Mouse (Mus musculus): ENCODE measurements at regions not wholly inside any gene's neighbourhood (a gene's known extent, or its start where the extent isn't known, plus 50 kb on each side); places are given as distances from the start of the nearest gene placed in this dataset.

DNA sequence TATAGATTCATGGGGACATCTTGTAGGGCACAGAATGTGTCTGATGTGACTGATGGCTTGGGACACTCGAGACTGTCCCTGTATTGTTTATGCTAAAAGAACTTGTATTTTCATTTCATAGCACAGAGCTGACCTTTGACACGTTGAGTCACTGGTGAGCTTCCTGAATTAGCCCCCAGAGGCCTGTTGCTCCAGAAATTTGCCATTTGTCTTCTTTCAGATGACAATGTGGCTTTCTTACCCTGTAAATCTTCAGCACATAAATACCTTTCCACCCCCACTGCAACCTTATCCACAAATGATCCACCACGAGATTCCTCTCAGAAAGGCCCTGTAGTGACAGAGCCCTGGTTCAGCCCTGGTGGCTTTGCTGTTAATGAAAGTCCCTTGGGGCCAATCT is 335.5 kb upstream of the Zfp637 start:
- DNase-seq (ENCODE audit: low spot score) = no peak

DNA sequence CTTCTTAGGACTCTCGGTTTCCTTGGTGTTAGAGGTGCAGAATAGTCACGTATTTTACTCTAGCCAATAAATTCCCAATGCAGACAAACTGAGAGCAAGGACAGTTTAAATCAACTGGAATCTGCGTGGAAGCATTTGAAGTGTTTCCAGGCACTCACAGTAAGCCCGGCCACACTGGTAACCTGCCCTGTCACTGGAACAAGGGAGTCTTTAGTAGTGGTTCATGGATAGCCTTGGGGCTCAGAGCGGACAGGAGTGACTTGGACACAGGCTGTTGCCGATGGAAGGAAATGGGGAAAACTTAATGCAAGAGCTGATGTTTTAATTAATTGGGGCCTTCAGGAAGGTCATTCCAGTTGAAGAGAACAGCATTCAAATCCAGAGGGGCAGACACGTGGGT is 334.4 kb upstream of the Zfp637 start:
- no peak for DNase-seq (ENCODE audit: low spot score)

DNA sequence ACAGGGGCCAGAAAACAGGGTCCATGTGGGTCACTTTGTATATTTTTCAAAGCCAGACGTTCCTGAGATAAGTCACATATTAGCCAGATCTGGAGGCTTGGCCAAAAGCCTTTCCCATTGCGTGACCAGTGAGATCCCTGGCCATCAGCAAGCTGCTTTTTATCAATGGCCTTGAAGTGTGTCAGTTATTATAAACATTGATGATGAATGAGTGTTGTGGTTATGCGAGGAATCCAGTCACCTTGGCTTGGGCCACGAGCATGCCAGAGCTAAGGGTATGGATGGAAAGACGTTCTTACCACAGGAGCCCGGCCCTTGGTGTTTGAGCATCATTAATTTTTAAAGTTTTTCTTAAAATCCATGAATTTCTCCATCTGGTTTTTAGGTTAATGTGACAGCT is 332.1 kb upstream of the Zfp637 start:
- no peak for DNase-seq (ENCODE audit: low spot score)

DNA sequence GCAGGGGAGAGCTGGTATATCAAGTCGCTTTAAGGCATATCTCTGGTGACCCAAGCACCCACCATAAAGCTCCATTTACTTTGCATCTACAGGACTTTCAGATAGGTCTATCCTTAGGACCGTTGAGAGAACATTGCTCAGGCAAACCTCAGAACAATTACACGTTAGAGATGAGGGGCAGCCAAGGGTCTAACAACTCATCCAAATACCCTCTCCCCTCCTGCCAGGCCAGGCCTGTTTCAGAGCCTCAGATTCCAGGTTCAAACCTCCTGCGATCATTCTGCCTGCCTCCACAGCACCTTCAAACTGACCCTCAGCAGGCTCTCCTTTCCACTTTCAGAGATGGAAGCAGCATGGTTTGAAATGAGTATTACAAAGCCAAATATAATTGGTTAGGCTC is 331.0 kb upstream of the Zfp637 start:
- DNase-seq (ENCODE audit: low spot score) = no peak

DNA sequence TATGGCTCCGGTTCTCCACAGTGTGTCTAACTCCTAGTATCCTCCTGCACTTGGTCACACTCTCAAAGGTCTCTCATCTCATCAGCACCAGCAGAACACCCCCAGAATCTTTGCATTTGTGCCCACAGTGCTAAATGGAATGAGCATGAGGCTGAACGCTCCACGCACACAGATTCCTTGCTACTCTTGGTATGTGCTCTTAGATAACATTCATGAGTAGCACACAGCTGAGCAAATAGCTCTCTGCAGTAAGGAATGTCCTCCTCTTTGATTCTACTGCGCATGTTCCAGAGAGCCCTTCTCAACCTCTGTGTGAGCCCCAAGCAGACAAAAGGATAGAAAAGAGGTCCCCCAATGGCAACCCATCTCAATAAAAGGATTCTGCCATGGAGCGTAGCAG is 326.1 kb upstream of the Zfp637 start:
- DNase-seq (ENCODE audit: low spot score) = no peak

DNA sequence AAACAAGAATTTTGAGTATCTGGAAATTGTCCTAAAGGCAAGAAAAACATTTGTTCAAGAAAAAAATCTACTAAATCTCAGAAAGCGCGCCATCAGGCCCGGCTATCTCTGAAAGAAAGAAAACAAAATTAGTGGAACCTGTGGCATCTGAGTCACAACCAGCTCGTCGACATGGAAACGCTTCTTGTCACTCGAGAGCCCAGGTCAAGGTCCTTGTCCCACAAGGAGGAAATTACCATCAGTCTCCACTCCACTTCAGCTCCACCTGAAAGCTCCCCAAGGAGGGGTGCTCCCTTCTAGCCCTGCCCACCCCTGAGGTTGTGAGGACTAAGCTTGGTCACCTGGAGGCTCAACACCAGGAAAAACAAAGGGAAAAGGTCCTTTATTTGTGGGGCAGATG is 324.1 kb upstream of the Zfp637 start:
- no peak for DNase-seq (ENCODE audit: low spot score)

DNA sequence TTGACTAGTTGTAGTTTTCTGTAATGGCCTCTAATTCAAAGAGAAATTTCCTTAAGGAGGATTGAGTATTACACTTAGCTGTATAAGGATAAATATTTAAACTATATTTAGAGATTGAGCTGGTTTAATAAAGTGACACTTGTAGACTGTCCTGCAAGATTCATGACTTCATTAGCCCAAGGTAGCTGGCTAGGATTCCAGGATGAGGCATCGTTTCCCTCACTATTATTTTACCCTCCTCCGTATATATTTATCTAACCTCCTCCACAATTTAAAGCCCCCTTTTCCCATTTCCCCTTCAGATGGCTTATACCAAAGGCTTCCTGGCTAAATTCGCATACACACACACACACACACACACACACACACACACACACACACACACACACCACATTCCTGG is 322.0 kb upstream of the Zfp637 start:
- no peak for DNase-seq (ENCODE audit: low spot score)

DNA sequence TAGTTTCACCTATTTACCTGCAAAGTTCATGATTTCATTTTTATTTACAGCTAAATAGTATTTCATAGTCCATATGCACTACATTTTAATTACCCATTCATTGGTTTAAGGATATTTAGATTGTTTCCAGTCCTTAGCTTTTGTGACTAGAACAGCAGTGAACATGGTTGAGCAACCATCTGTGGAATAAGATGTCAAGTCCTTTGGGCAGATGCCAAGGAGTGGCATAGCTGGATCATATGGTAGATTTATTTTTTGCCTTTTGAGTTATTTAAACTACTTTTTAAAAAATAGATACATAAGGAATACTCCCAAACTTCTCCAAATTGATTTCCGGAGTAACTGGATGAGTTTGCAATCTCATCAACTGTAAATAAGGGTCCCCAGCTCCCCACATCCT is 321.5 kb upstream of the Zfp637 start:
- DNase-seq (ENCODE audit: low spot score) = no peak

DNA sequence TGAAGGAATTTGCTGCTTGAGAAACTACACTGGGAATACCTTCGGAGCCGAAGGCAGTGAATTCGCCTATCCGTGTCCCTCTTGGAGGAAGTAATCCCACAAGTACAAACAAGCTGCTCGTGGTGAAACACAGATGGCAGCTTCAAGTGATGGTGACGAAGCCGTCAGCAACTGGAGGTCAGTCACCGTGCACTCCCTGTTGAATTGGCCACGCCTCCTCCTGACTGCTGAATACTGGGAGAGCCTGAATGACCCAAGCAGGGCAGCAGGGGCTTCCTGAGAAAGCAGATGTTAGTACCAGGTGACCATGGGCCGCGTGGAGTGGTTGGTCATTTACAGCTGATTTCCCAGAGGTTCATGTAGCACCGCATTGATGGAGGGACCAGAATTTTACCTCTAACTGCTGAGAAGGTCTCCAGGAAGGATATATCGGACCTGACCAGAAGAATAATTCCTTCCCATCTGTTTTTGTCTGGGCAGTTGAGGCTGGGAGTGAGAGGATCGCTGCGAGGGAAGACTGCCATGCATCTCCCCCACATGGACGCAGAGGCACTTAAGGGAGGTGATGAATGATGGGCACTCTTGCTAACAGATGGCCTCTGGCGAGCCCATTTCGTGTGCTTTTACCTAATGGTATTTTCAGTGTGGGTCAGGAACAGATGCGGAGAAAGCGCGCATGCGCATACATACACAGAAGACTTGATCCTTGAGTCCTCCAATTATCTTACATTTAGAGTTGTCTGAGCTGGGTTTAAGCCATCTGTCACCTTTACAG is 314.6 kb upstream of the Zfp637 start:
- DNase-seq (ENCODE audit: low spot score) = no peak

DNA sequence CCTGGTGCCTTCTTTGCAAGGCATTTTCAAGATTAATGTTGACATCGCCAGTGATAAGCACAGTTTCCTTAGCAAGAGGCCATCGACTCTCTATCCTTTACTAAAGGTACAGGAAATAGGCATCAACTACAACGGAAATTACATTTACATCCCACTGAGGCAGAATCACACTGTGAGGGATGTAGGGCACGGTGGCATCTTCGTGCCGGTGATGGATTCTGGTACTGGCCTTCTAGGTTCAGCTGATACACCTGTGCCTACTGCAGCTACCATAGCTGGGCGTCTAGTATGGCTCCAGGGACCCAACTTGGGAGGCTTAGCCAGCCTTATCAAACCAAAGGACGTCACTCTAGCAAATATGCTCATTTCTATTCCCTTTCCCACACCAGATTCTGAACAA is 313.5 kb upstream of the Zfp637 start:
- no peak for DNase-seq (ENCODE audit: low spot score)

DNA sequence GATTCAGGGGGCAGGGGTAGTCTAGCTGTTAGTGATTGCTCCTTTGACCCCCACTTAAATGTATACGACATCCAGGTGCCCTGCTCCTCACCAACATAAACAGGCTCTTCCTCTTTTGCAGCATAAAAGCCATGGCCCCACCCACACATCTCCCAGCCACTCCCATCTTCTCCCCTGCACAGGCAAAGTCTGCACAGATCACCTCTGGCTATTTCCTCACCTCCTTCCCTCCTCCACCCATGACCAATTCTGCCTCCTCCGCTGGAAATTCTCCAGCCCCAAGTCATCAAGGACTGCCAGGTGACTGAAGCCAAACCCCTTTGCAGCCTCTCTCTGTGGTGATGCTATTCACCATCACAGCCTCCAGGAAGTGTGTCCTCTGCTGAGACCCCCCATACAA is 306.8 kb upstream of the Zfp637 start:
- no peak for DNase-seq (ENCODE audit: low spot score)

DNA sequence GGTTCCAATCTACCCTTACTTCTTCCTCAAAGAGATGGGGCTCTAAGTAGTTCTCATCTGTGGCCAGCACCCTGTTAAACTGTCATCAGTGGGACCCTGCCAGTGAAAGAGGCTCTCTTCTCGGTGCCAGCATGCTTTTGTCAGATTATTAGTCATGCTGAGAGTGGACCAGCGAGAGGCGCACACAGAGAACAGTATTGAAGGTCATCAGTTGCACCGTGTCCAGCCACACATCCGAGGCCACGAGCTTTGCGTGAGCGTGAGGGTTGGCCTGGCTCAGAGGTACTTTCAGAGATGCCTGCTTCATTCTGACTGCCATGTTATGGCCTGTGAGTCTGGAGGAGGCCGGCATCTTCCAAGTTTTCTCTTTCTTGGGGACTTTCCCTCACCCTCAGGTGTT is 306.0 kb upstream of the Zfp637 start:
- no peak for DNase-seq (ENCODE audit: low spot score)

DNA sequence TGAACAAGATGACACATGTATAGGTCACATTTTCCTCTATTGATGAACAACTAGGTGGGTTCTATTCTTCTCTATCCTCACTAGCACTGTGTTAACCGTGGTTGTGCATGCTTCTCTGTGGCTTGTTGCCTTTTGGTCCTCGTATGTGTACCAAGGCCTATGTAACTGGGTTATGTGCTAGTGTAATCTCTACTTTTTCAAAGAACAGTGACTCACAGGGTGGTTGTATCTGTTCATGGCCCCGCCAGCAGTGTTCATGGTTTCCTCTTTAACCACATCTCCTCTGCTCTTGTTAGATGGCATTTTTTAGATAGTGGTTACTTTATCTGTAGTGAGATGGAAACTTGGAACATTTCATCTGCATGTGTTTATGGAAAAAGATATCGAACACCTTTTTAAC is 304.9 kb upstream of the Zfp637 start:
- no peak for DNase-seq (ENCODE audit: low spot score)

DNA sequence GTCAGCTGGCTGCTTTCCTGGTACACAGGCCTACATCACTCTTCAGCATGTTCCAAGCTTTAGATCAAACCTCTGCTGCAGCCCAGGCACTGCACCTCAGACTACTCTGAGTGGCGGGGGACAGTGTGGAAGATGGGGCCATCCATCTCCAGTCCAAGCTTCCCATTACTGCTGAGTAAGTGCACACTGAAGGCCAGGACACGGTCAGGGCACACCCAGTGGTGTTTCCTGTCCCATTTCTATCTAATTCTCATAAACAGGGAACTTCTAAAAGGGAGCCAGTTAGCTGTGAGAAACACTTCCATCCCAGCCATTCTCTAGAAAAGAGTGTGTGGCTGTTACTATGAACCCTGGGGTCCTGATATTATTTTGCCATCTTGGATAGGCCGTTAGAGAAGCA is 298.5 kb upstream of the Zfp637 start:
- DNase-seq (ENCODE audit: low spot score) = no peak

DNA sequence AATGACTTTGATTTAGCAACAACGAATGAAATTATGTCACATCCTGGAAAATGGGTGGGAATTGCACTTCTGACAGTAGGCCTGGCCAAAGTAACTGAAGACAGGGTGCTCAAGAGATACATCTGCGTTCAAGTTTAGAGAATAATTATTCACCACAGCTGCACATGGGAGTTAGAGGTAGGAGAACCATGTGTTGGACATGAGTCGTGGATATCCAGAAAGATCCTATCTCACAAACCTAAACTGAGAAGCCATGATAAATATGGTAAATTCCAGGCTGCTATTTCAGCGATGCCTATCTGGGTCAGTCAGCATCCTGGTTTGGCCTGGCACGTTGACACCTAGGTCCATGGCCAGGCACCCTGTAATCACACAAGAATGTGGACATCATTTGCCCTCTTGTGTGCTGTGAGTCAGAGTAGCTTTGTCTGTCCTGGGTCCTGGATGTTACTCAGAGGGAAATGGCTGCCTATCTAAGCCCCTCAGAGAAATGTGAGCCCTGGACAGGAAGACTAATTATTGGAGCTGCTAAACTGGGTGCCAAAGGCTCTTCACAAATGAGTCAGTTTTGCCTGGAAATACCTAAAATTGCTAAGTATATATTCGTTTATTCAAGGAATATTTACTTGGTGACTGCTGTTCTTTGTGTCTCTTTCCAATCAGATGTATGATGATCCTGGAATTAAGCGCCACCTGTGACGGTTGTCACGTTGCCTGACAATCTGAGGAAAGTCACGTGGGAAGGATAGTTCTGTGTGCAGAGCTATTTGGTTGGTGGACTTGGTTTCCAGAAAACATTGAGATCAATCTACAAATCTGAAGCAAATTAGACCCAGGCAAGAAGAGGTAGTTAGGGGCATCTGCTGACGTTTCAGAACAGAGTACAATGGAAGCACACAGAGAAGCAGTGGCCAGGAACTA is 296.4 kb upstream of the Zfp637 start:
- no peak for DNase-seq (ENCODE audit: low spot score)

DNA sequence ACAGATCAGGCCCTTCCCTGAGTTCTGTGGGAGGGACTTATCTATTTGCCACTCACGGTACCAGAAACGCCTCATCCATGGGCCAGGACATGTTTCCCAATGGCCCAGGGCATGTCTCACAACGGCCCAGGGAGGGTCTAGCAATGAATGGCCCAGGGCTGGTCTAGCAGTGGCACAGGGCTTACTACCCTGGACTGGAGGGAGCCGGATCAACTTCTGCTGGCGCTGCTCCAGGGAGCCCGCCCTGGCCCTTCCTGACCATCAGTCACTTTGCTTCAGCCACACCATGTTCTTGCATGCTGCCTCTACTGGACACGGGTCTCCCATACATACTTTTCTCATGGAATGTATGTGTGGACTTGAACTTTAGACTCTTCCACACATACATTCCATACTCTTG is 290.1 kb upstream of the Zfp637 start:
- DNase-seq (ENCODE audit: low spot score) = no peak

DNA sequence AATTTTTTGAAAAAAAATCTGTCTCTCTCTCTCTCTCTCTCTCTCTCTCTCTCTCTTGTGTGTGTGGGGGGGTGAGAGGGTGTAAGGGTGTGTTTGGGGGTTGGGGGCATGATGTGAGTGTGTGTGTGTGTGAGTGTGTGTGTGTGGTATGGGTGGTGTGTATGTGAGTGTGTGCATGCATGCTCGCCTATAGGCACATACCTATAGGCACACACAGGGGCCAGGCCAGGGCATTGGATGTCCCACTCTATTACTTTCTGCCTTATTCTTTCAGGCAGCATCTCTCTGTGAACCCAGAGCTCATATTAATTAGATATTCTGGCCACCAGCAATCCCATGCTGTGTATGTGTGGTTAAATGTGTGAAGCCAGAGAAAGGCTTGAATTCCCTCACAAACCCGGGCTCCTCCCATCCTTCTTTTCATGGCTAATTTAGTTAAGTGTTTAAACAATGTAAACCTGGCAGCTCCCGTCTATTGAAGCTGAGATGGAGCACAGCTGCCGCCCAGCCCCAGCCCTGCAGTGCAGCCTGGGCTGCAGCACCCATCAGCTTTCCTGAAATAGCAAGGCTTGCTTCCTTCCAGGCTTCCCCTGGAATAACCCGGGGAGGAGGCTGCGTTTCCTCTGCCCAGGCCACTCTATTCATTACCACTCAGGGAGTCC is 288.8 kb upstream of the Zfp637 start:
- DNase-seq (ENCODE audit: low spot score) = no peak

DNA sequence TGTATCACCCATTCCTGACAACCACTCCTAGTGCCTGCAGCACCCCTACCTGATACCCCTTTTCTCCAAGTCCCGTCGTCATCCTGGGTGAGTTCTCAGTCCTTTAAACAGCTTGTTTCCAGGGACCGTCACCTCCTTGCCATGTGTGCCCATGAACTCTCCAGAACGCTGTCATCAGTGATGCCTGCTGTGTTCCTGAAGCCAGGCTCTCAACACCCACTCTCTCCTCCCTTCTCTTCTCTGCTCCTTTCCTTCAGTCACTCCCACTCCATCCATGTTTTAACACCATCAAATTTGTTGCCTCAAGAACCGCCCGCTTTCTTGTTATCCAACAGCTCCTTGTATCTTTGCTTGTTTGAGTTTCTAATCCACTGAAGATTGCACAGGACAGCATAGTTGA is 277.8 kb upstream of the Zfp637 start:
- no peak for DNase-seq (ENCODE audit: low spot score)

DNA sequence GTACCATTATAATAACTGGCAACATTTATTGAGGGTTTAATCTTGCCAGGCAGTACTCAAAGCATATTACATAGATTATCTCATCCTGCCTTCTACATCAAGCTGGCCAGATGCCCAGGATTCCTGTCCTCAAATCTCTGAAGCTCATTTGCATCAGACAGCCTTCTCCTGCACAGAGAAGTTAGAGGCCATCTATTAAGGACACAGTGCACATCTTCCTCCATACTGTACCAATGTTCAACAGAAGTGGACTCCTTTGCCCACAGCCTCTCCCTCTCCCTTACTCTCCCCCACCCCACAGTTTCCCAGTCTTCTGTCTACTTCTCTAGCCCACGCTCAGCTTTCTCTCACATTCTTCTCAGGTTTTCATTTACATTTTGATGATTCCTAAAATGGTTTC is 277.3 kb upstream of the Zfp637 start:
- DNase-seq (ENCODE audit: low spot score) = no peak

DNA sequence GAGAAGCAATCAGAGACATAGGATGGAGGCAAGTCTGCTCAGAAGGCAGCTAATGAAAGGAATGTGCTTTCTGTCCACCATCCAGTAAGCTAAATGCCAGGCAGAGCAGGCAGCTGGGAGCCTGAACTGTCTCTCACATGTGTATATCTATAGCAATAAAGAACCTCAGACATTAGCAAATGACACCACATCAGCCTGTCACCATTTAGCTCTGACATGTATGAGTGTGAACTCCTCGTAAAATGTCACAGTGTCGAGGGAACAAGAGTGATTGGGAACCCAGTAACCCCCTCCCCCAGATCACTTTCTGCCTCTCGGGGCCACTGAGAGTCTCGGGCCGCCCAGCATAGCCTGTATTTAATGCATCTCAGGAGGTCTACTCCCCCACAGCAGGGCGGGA is 274.2 kb upstream of the Zfp637 start:
- no peak for DNase-seq (ENCODE audit: low spot score)

DNA sequence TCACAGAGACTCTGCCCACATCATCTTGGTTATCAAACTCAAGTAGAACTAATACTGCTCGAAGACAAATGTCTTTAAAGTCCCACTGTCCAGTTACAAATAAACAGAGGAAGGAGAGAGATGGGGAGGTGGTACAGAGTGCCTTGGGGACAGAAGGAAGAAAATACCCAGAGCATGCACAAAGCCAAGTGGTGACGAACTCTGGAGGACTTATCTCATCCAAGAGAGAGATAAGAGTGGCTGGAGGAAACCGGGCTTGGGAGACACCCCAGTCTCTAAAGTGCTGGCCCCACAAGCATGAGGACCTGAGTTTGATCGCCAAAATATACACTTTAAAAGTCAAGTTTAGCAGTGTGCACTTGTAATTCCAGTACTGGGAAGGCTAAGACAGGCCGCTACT is 273.3 kb upstream of the Zfp637 start:
- no peak for DNase-seq (ENCODE audit: low spot score)

DNA sequence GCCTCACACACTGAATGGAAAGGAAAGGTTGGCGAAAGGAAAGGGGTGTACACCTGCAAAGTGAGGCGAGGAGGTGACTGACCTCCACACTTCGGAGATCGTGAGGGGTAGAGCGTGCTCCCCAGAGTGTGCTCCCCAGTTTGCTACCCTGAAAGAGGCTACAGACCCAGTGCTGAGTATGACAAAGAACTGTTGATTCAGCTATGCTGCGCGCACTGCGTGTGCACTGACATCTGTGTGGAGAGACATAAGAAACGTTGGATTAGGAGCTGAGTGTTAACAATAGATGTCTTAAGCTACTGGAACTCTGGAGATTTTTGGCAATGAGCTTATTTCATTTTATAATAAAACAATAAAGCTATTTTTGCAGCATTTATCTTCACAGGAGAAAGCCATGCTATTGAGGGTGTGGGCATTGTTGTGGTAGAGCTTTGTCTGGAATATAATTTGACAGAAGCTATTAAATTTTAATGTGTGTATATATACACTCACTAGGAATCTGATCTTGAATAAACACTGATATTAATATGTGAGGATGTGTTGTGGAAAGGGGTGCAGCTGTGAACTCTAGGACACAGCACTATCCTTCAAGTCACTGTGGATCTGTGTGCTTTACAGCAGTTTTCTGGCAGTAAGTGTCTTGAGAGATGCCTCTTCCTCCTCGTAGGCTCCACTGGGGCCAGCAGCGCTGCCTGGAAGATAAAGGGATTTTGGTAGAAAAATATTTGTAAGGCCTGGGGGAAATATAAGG is 271.2 kb upstream of the Zfp637 start:
- DNase-seq (ENCODE audit: low spot score) = no peak

Measured in layer of hippocampus, adult 9-10 months (tissue).